In genomic region chr10:7020551-7020950, GRCm38 (mm10) we compare ENCODE assay signal across 23 mouse cellular contexts. TPM values are rescaled to one million over a fixed set of nuclear protein-coding genes. Genes with fewer than 3 reads are reported as not detected.
"Had no signal": no experiment of that assay in that cellular context is flagged by ENCODE, and none has a peak within 500 bp of the region (broad histone marks: within the 10 kb centered on the region; RNA-seq: fewer than 3 reads in every experiment).

No protein-coding gene starts in this region.

- H3K27me3 ChIP-seq: liver, embryonic 15.5 days; lung, embryonic 15.5 days; megakaryocyte, embryonic 14.5 days; midbrain, embryonic 13.5 days; midbrain, embryonic 15.5 days; neural tube, embryonic 13.5 days; neural tube, embryonic 15.5 days; stomach, embryonic 15.5 days had no signal

- H3K9ac ChIP-seq: liver, embryonic 15.5 days; liver, postnatal 0 days; lung, embryonic 15.5 days; midbrain, embryonic 13.5 days; midbrain, embryonic 15.5 days; neural tube, embryonic 13.5 days; neural tube, embryonic 15.5 days; stomach, embryonic 15.5 days had no signal

- H3K4me3 ChIP-seq: liver, embryonic 15.5 days; lung, embryonic 15.5 days; megakaryocyte, embryonic 14.5 days; midbrain, embryonic 13.5 days; midbrain, embryonic 15.5 days; myocyte; neural tube, embryonic 13.5 days; neural tube, embryonic 15.5 days; stomach, embryonic 15.5 days had no signal

- H3K4me1 ChIP-seq: liver, embryonic 15.5 days; lung, embryonic 15.5 days; megakaryocyte, embryonic 14.5 days; midbrain, embryonic 13.5 days; midbrain, embryonic 15.5 days; neural tube, embryonic 13.5 days; neural tube, embryonic 15.5 days; stomach, embryonic 15.5 days had no signal

- H3K4me2 ChIP-seq: liver, embryonic 15.5 days; lung, embryonic 15.5 days; midbrain, embryonic 11.5 days; midbrain, embryonic 13.5 days; midbrain, embryonic 15.5 days; neural tube, embryonic 13.5 days; neural tube, embryonic 15.5 days; stomach, embryonic 15.5 days had no signal

- H3K27ac ChIP-seq: liver, embryonic 15.5 days; macrophage; midbrain, embryonic 13.5 days; midbrain, embryonic 15.5 days; neural tube, embryonic 13.5 days; neural tube, embryonic 15.5 days had no signal

- H3K36me3 ChIP-seq: liver, embryonic 15.5 days; lung, embryonic 15.5 days; midbrain, embryonic 13.5 days; midbrain, embryonic 15.5 days; neural tube, embryonic 13.5 days; neural tube, embryonic 15.5 days; stomach, embryonic 15.5 days had no signal

- H3K9me3 ChIP-seq: liver, embryonic 15.5 days; lung, embryonic 15.5 days; midbrain, embryonic 13.5 days; midbrain, embryonic 15.5 days; neural tube, embryonic 13.5 days; neural tube, embryonic 15.5 days; stomach, embryonic 15.5 days had no signal

- DNase-seq: liver, postnatal 0 days; lung, adult 2 months; lung, postnatal 14 days; lung, postnatal 36 days; retina, postnatal 1 day; right cerebral cortex, adult 18-20 months; right cerebral cortex, postnatal 25 days; right cerebral cortex, postnatal 4 days; spleen, adult 18-20 months; thymus, adult 2 months; thymus, postnatal 25 days had no signal

- ATAC-seq: liver, postnatal 0 days; midbrain, embryonic 13.5 days; midbrain, embryonic 15.5 days had no signal

RNA-seq across cellular contexts. Expression of gene Ipcef1, which starts 31.7 kb away (rescaled TPM):
- polyA plus RNA-seq: myocyte; testis, adult 2 months had no signal
